Mouse (Mus musculus): ENCODE results near the gene 4933416C03Rik. TPM values are rescaled to one million over a fixed set of nuclear protein-coding genes. Genes with fewer than 3 reads are reported as not detected.

The 4933416C03Rik gene
- polyA plus RNA-seq, 1 experiment = not detected

GRCm38 (mm10) chr10:116130401-116130800 lies 16.7 kb upstream of the 4933416C03Rik start:
- no peaks in the 10 kb centered on the region for H3K4me1 ChIP-seq (ENCODE audit: control insufficient read depth, insufficient read depth, low read length)
- H3K27ac ChIP-seq (ENCODE audit: insufficient read depth, low read depth, low read length) = no peak overlapping the region
- TF ChIP-seq CTCF (IDR thresholded peaks at IDR 0.05; ENCODE audit: low read depth, low read length) (no peak), POLR2A (IDR thresholded peaks at IDR 0.05; ENCODE audit: borderline replicate concordance, low read depth, low read length) (no peak)
- H3K4me3 ChIP-seq (ENCODE audit: insufficient read depth, low read length) = no peak overlapping the region

GRCm38 (mm10) chr10:116125364-116125763 lies 11.6 kb upstream of the 4933416C03Rik start:
- no peaks in the 10 kb centered on the region for H3K4me1 ChIP-seq (ENCODE audit: control insufficient read depth, insufficient read depth, low read length)
- no peak for TF ChIP-seq CTCF (IDR thresholded peaks at IDR 0.05; ENCODE audit: low read depth, low read length)
- no peak for TF ChIP-seq POLR2A (IDR thresholded peaks at IDR 0.05; ENCODE audit: borderline replicate concordance, low read depth, low read length)
- no peak overlapping the region for H3K4me3 ChIP-seq (ENCODE audit: insufficient read depth, low read length)
- no peak overlapping the region for H3K27ac ChIP-seq (ENCODE audit: insufficient read depth, low read depth, low read length)

- Histone ChIP-seq H3K27ac (ENCODE audit: insufficient read depth, low read depth, low read length) (no peak overlapping the region), H3K4me1 (ENCODE audit: control insufficient read depth, insufficient read depth, low read length) (no peaks in the 10 kb centered on the region), H3K4me3 (ENCODE audit: insufficient read depth, low read length) (no peak overlapping the region)
- TF ChIP-seq CTCF (IDR thresholded peaks at IDR 0.05; ENCODE audit: low read depth, low read length) (no peak), POLR2A (IDR thresholded peaks at IDR 0.05; ENCODE audit: borderline replicate concordance, low read depth, low read length) (no peak)
Observed at GRCm38 (mm10) chr10:116123808-116124207, 10.1 kb upstream of the 4933416C03Rik start.

- Histone ChIP-seq H3K4me3 (ENCODE audit: insufficient read depth, low read length) (no peak overlapping the region), H3K27ac (ENCODE audit: insufficient read depth, low read depth, low read length) (no peak overlapping the region), H3K4me1 (ENCODE audit: control insufficient read depth, insufficient read depth, low read length) (no peaks in the 10 kb centered on the region)
- TF ChIP-seq CTCF (IDR thresholded peaks at IDR 0.05; ENCODE audit: low read depth, low read length) (no peak), POLR2A (IDR thresholded peaks at IDR 0.05; ENCODE audit: borderline replicate concordance, low read depth, low read length) (no peak)
Observed at GRCm38 (mm10) chr10:116121463-116121862, 7.7 kb upstream of the 4933416C03Rik start.

GRCm38 (mm10) chr10:116117060-116117459 lies 3.3 kb upstream of the 4933416C03Rik start:
- Histone ChIP-seq H3K4me3 (ENCODE audit: insufficient read depth, low read length) (no peak overlapping the region), H3K27ac (ENCODE audit: insufficient read depth, low read depth, low read length) (no peak overlapping the region), H3K4me1 (ENCODE audit: control insufficient read depth, insufficient read depth, low read length) (no peaks in the 10 kb centered on the region)
- no peak for TF ChIP-seq CTCF (IDR thresholded peaks at IDR 0.05; ENCODE audit: low read depth, low read length)
- no peak for TF ChIP-seq POLR2A (IDR thresholded peaks at IDR 0.05; ENCODE audit: borderline replicate concordance, low read depth, low read length)

GRCm38 (mm10) chr10:116115881-116116677 lies 2.4 kb upstream of the 4933416C03Rik start:
- no peak overlapping the region for H3K27ac ChIP-seq (ENCODE audit: insufficient read depth, low read depth, low read length)
- TF ChIP-seq CTCF (IDR thresholded peaks at IDR 0.05; ENCODE audit: low read depth, low read length) = no peak
- TF ChIP-seq POLR2A (IDR thresholded peaks at IDR 0.05; ENCODE audit: borderline replicate concordance, low read depth, low read length) = no peak
- no peaks in the 10 kb centered on the region for H3K4me1 ChIP-seq (ENCODE audit: control insufficient read depth, insufficient read depth, low read length)
- no peak overlapping the region for H3K4me3 ChIP-seq (ENCODE audit: insufficient read depth, low read length)

GRCm38 (mm10) chr10:116112868-116113267 lies 849 bp downstream of the 4933416C03Rik start:
- H3K4me3 ChIP-seq (ENCODE audit: insufficient read depth, low read length) = no peak overlapping the region
- TF ChIP-seq CTCF (IDR thresholded peaks at IDR 0.05; ENCODE audit: low read depth, low read length) (no peak), POLR2A (IDR thresholded peaks at IDR 0.05; ENCODE audit: borderline replicate concordance, low read depth, low read length) (no peak)
- no peak overlapping the region for H3K27ac ChIP-seq (ENCODE audit: insufficient read depth, low read depth, low read length)
- no peaks in the 10 kb centered on the region for H3K4me1 ChIP-seq (ENCODE audit: control insufficient read depth, insufficient read depth, low read length)

- Histone ChIP-seq H3K4me3 (ENCODE audit: insufficient read depth, low read length) (no peak overlapping the region), H3K4me1 (ENCODE audit: control insufficient read depth, insufficient read depth, low read length) (no peaks in the 10 kb centered on the region), H3K27ac (ENCODE audit: insufficient read depth, low read depth, low read length) (no peak overlapping the region)
- no peak for TF ChIP-seq POLR2A (IDR thresholded peaks at IDR 0.05; ENCODE audit: borderline replicate concordance, low read depth, low read length)
- no peak for TF ChIP-seq CTCF (IDR thresholded peaks at IDR 0.05; ENCODE audit: low read depth, low read length)
Observed at GRCm38 (mm10) chr10:116108730-116109129, 5.0 kb downstream of the 4933416C03Rik start.

- TF ChIP-seq POLR2A (IDR thresholded peaks at IDR 0.05; ENCODE audit: borderline replicate concordance, low read depth, low read length) = no peak
- TF ChIP-seq CTCF (IDR thresholded peaks at IDR 0.05; ENCODE audit: low read depth, low read length) = no peak
- no peak overlapping the region for H3K4me3 ChIP-seq (ENCODE audit: insufficient read depth, low read length)
- no peaks in the 10 kb centered on the region for H3K4me1 ChIP-seq (ENCODE audit: control insufficient read depth, insufficient read depth, low read length)
- no peak overlapping the region for H3K27ac ChIP-seq (ENCODE audit: insufficient read depth, low read depth, low read length)
Observed at GRCm38 (mm10) chr10:116108176-116108575, 5.5 kb downstream of the 4933416C03Rik start.

GRCm38 (mm10) chr10:116098470-116098869 lies 15.2 kb downstream of the 4933416C03Rik start:
- Histone ChIP-seq H3K27ac (ENCODE audit: insufficient read depth, low read depth, low read length) (no peak overlapping the region), H3K4me1 (ENCODE audit: control insufficient read depth, insufficient read depth, low read length) (no peaks in the 10 kb centered on the region), H3K4me3 (ENCODE audit: insufficient read depth, low read length) (no peak overlapping the region)
- TF ChIP-seq CTCF (IDR thresholded peaks at IDR 0.05; ENCODE audit: low read depth, low read length) = no peak
- TF ChIP-seq POLR2A (IDR thresholded peaks at IDR 0.05; ENCODE audit: borderline replicate concordance, low read depth, low read length) = no peak
